Mouse (Mus musculus): ENCODE data around the gene Atat1. TPM values are rescaled to one million over a fixed set of nuclear protein-coding genes. Genes with fewer than 3 reads are reported as not detected.
A peak's percentile ranks its signal among the peaks of the same experiment; 100 is the strongest.
"Not testable (repeated sequence)": the region's sequence is repeated elsewhere in the genome, so short reads cannot be mapped to it uniquely, and the experiment has no call there.

The Atat1 gene
- total RNA-seq, 1 experiment = 12.9 TPM

DNA sequence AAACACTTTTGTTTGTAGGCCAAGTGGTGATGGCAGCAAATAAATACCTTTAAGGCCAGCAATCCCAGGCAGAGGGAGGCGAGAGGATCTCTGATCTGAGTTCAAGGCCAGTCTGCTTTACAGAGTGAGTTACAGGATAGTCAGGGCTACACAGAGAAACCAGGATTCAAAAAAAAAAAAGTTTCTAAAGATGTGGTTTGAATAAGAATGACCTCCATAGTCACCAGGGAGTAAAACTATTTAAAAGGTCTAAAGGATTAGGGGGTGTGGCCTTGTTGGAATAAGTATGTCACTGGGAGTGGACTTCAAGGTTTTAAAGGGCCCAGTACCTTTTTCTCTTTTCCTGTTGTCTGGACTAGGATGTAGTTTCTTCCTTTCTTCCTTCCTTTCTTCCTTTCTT, 30.1 kb upstream of the Atat1 start:
- DNase-seq (ENCODE audit: low read depth, low spot score) = no peak
- H3K9ac ChIP-seq (ENCODE audit: insufficient read depth, low read depth, low read length, poor library complexity, severe bottlenecking) = peak overlapping the region; percentile 36; the same call in 1 of the 2 replicates
- H3K4me1 ChIP-seq (ENCODE audit: control insufficient read depth in 2 of 2, insufficient read depth in 2 of 2, low read length in 2 of 2, poor library complexity in 1 of 2) = peaks cover 0 to 2% of the 10 kb centered on the region in 2 experiments; a peak in 2 of 4 replicates
- no peaks in the 10 kb centered on the region for H3K9me3 ChIP-seq (ENCODE audit: control insufficient read depth, insufficient read depth, low read depth, low read length)
- peak overlapping the region in 1 of 2 experiments; percentile 50; a peak in 2 of 4 replicates for H3K4me3 ChIP-seq (ENCODE audit: insufficient read depth in 1 of 2, low read depth in 1 of 2, low read length in 2 of 2, poor library complexity in 1 of 2, severe bottlenecking in 1 of 2)
- H3K36me3 ChIP-seq (ENCODE audit: control insufficient read depth, insufficient read depth, low read length, poor library complexity, severe bottlenecking) = no peaks in the 10 kb centered on the region
- peak overlapping the region; percentile 98 for H3K27ac ChIP-seq (ENCODE audit: insufficient read depth, low read depth, low read length, poor library complexity, severe bottlenecking)
- in situ Hi-C loops (cut with MboI; ENCODE audit: low sequenced_read_pairs in 2 of 2, unreplicated experiment in 2 of 2) = no loop called here
- TF ChIP-seq ZNF384 (IDR thresholded peaks at IDR 0.05; ENCODE audit: low read depth, low read length) = peak; percentile 85
- no peak for TF ChIP-seq HCFC1 (IDR thresholded peaks at IDR 0.05; ENCODE audit: borderline replicate concordance, insufficient read depth, low read length)

DNA sequence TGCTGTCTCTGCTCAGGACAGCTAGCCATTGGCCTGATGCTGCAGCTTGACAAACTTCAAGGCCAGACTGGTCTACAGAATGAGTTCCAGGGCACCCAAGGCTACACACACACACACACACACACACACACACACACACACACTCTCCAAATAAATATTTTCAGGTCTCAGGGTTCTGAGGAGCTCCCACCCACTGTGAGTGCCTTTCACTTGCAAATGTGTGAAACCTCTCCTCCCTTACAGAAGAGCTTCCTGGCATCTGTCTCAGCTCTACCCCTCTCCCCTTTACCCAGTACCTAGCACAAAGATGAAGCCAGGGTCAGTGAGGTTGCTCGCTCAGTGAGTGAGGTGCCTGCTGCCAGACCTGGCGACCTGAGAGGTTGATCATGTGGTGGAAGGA, 29.2 kb upstream of the Atat1 start:
- Histone ChIP-seq H3K36me3 (ENCODE audit: control insufficient read depth, insufficient read depth, low read length, poor library complexity, severe bottlenecking) (no peaks in the 10 kb centered on the region), H3K9ac (ENCODE audit: insufficient read depth, low read depth, low read length, poor library complexity, severe bottlenecking) (no peak overlapping the region), H3K9me3 (ENCODE audit: control insufficient read depth, insufficient read depth, low read depth, low read length) (no peaks in the 10 kb centered on the region), H3K4me3 (ENCODE audit: insufficient read depth in 1 of 2, low read depth in 1 of 2, low read length in 2 of 2, poor library complexity in 1 of 2, severe bottlenecking in 1 of 2) (peak overlapping the region in 1 of 2 experiments; percentile 50; a peak in 1 of 4 replicates), H3K4me1 (ENCODE audit: control insufficient read depth in 2 of 2, insufficient read depth in 2 of 2, low read length in 2 of 2, poor library complexity in 1 of 2) (peaks cover 0 to 2% of the 10 kb centered on the region in 2 experiments; a peak in 2 of 4 replicates), H3K27ac (ENCODE audit: insufficient read depth, low read depth, low read length, poor library complexity, severe bottlenecking) (peak overlapping the region; percentile 98)
- in situ Hi-C loops (cut with MboI; ENCODE audit: low sequenced_read_pairs in 2 of 2, unreplicated experiment in 2 of 2) = no loop called here
- no peak for DNase-seq (ENCODE audit: low read depth, low spot score)
- no peak for TF ChIP-seq ZC3H11A (IDR thresholded peaks at IDR 0.05; ENCODE audit: borderline replicate concordance, low read depth, low read length)
- TF ChIP-seq HCFC1 (IDR thresholded peaks at IDR 0.05; ENCODE audit: borderline replicate concordance, insufficient read depth, low read length) = peak; percentile 33; the same call in 1 of the 2 replicates
- no peak for TF ChIP-seq CHD2 (IDR thresholded peaks at IDR 0.05; ENCODE audit: low read depth, low read length)
- TF ChIP-seq MAFK (IDR thresholded peaks at IDR 0.05; ENCODE audit: insufficient read depth, low read depth, low read length) = no peak
- peak; percentile 51; the same call in 1 of the 2 replicates for TF ChIP-seq ZNF384 (IDR thresholded peaks at IDR 0.05; ENCODE audit: low read depth, low read length)

DNA sequence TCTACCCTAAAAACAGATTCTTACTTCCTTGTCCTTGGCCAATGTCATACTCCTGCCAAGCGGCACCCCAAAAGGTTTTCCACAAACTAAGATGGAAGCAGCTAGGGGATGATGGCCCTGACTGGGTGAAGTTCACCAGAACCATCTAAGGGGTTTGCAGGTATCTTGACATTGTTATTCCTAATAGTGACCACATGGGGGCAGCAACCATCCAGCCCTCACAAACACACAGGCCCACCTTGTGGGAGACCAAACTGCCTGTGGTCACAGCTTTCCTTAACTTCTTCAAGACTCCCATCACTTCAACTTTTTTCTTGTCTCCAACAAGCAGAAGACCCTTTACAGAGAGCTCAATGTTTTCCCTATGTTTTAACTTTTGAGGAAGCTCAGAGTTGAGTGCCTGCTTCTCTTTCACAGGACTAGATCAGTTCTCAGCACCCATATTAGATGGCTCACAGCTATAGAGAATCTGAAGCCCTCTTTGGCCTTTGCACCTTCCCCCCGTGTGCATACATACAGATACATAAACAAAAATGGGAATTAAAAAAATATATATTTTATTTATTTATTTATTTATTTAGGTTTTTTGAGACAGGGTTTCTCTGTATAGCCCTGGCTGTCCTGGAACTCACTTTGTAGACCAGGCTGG, 27.9 kb upstream of the Atat1 start:
- no peak for TF ChIP-seq MAFK (IDR thresholded peaks at IDR 0.05; ENCODE audit: insufficient read depth, low read depth, low read length)
- no peak for TF ChIP-seq HCFC1 (IDR thresholded peaks at IDR 0.05; ENCODE audit: borderline replicate concordance, insufficient read depth, low read length)
- TF ChIP-seq CHD2 (IDR thresholded peaks at IDR 0.05; ENCODE audit: low read depth, low read length) = no peak
- TF ChIP-seq ZC3H11A (IDR thresholded peaks at IDR 0.05; ENCODE audit: borderline replicate concordance, low read depth, low read length) = peak; percentile 81; the same call in 1 of the 2 replicates
- no peak for TF ChIP-seq ZNF384 (IDR thresholded peaks at IDR 0.05; ENCODE audit: low read depth, low read length)
- Histone ChIP-seq H3K4me3 (ENCODE audit: insufficient read depth in 1 of 2, low read depth in 1 of 2, low read length in 2 of 2, poor library complexity in 1 of 2, severe bottlenecking in 1 of 2) (no peak overlapping the region), H3K4me1 (ENCODE audit: control insufficient read depth in 2 of 2, insufficient read depth in 2 of 2, low read length in 2 of 2, poor library complexity in 1 of 2) (peaks cover 0 to 2% of the 10 kb centered on the region in 2 experiments; a peak in 2 of 4 replicates), H3K9me3 (ENCODE audit: control insufficient read depth, insufficient read depth, low read depth, low read length) (no peaks in the 10 kb centered on the region), H3K36me3 (ENCODE audit: control insufficient read depth, insufficient read depth, low read length, poor library complexity, severe bottlenecking) (no peaks in the 10 kb centered on the region), H3K9ac (ENCODE audit: insufficient read depth, low read depth, low read length, poor library complexity, severe bottlenecking) (no peak overlapping the region), H3K27ac (ENCODE audit: insufficient read depth, low read depth, low read length, poor library complexity, severe bottlenecking) (no peak overlapping the region)
- peak; percentile 79 for DNase-seq (ENCODE audit: low read depth, low spot score)
- in situ Hi-C loops (cut with MboI; ENCODE audit: low sequenced_read_pairs in 2 of 2, unreplicated experiment in 2 of 2) = no loop called here

DNA sequence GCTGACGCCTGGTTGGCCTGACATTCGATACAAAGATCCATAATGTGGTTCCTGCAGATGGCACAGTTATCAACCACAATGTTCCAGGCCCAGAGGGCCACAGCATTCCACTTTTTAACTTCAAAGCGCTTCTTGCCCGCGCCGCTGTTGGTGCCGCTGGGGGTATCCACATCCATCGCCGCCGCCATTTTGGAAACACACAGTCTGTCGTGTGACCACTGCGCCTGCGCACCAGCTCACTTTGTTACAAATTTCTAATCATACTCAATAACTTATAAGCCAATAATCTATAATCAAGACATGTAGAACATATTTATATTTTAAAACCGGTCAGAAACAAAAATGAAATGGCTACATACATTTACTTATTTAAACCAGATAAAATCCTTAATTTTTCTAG, 25.9 kb upstream of the Atat1 start:
- DNase-seq (ENCODE audit: low read depth, low spot score); H3K4me1 ChIP-seq (ENCODE audit: control insufficient read depth in 2 of 2, insufficient read depth in 2 of 2, low read length in 2 of 2, poor library complexity in 1 of 2); in situ Hi-C loops (cut with MboI; ENCODE audit: low sequenced_read_pairs in 2 of 2, unreplicated experiment in 2 of 2); H3K9me3 ChIP-seq (ENCODE audit: control insufficient read depth, insufficient read depth, low read depth, low read length); H3K36me3 ChIP-seq (ENCODE audit: control insufficient read depth, insufficient read depth, low read length, poor library complexity, severe bottlenecking): not testable (repeated sequence)
- peak overlapping the region; percentile 85 for H3K27ac ChIP-seq (ENCODE audit: insufficient read depth, low read depth, low read length, poor library complexity, severe bottlenecking)
- peak overlapping the region; percentile 85 for H3K9ac ChIP-seq (ENCODE audit: insufficient read depth, low read depth, low read length, poor library complexity, severe bottlenecking)
- peak overlapping the region; percentile 51 to 76 for H3K4me3 ChIP-seq (ENCODE audit: insufficient read depth in 1 of 2, low read depth in 1 of 2, low read length in 2 of 2, poor library complexity in 1 of 2, severe bottlenecking in 1 of 2)

DNA sequence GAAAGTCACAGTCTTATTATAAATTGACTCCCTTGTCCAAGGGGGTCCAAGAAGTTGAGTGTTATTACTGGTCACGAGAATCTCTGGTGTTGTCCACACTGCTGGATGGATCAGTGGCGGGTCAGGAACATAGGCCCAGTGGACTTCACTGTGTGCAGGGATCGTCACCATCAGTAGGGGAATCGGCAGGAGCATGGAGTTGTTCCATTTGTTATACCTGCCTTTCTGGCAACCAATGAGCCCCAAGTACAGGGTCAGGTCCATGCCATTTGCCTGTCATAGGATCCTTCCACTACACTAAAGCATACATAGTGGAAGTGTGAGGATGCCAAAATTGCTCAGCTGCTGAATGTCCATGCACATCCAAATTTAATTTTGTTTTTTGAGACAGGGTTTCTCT, 22.7 kb upstream of the Atat1 start:
- Histone ChIP-seq H3K36me3 (ENCODE audit: control insufficient read depth, insufficient read depth, low read length, poor library complexity, severe bottlenecking) (peaks cover 36% of the 10 kb centered on the region), H3K9me3 (ENCODE audit: control insufficient read depth, insufficient read depth, low read depth, low read length) (no peaks in the 10 kb centered on the region), H3K9ac (ENCODE audit: insufficient read depth, low read depth, low read length, poor library complexity, severe bottlenecking) (no peak overlapping the region), H3K4me1 (ENCODE audit: control insufficient read depth in 2 of 2, insufficient read depth in 2 of 2, low read length in 2 of 2, poor library complexity in 1 of 2) (no peaks in the 10 kb centered on the region), H3K4me3 (ENCODE audit: insufficient read depth in 1 of 2, low read depth in 1 of 2, low read length in 2 of 2, poor library complexity in 1 of 2, severe bottlenecking in 1 of 2) (no peak overlapping the region), H3K27ac (ENCODE audit: insufficient read depth, low read depth, low read length, poor library complexity, severe bottlenecking) (no peak overlapping the region)
- in situ Hi-C loops (cut with MboI; ENCODE audit: low sequenced_read_pairs in 2 of 2, unreplicated experiment in 2 of 2) = no loop called here
- TF ChIP-seq MAFK (IDR thresholded peaks at IDR 0.05; ENCODE audit: insufficient read depth, low read depth, low read length) (no peak), ZNF384 (IDR thresholded peaks at IDR 0.05; ENCODE audit: low read depth, low read length) (no peak), ZC3H11A (IDR thresholded peaks at IDR 0.05; ENCODE audit: borderline replicate concordance, low read depth, low read length) (no peak)
- DNase-seq (ENCODE audit: low read depth, low spot score) = no peak

Measured in ES-E14 (cell line).